Mouse (Mus musculus) frontal cortex, postnatal 36 days (tissue): ENCODE data around the gene Dxo.

Experiments
- DNase-seq, 2 experiments: peaks; one replicate each; pipeline ENCODE4 v3.0.0; 2022; ENCODE audit warnings: low spot score in 2 of 2

Dxo gene

DNA sequence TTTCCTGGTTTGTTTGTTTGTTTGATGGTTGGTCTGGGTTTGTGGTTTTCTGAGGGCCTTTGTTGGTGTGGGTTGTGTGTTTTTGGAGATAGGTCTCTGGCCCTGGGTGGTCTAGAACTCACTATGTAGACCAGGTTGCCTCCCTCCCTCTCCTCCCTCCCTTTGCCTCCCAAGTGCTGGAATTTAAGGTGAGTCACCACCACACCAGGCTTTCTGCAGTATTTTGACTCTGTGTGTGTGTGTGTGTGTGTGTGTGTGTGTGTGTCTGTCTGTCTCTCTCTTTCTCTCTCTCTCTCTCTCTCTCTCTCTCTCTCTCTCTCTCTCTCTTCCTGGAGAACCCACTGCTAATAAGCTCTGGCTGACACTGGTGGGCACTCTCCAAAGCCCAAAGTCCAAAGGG, 44.3 kb downstream of the Dxo start:
- DNase-seq: no peak

- DNase-seq: no peak
Observed at GRCm38 (mm10) chr17:34881683-34882310, 45.0 kb downstream of the Dxo start, which contains the start of gene Gm20547. Gm20547 (minus strand) TSS chr17:34882042.

GRCm38 (mm10) chr17:34883332-34883731, 46.5 kb downstream of the Dxo start:
- no peak for DNase-seq

GRCm38 (mm10) chr17:34884704-34885103, 47.9 kb downstream of the Dxo start:
- no peak for DNase-seq

GRCm38 (mm10) chr17:34885615-34886014, 48.8 kb downstream of the Dxo start:
- no peak for DNase-seq

- DNase-seq: no peak
Observed at GRCm38 (mm10) chr17:34887942-34888341, 51.1 kb downstream of the Dxo start.
